Mouse (Mus musculus): ENCODE measurements around the gene Zbtb16. TPM values are rescaled to one million over a fixed set of nuclear protein-coding genes. Genes with fewer than 3 reads are reported as not detected.

The Zbtb16 gene
- polyA plus RNA-seq, 1 experiment: 1.8 TPM

DNA sequence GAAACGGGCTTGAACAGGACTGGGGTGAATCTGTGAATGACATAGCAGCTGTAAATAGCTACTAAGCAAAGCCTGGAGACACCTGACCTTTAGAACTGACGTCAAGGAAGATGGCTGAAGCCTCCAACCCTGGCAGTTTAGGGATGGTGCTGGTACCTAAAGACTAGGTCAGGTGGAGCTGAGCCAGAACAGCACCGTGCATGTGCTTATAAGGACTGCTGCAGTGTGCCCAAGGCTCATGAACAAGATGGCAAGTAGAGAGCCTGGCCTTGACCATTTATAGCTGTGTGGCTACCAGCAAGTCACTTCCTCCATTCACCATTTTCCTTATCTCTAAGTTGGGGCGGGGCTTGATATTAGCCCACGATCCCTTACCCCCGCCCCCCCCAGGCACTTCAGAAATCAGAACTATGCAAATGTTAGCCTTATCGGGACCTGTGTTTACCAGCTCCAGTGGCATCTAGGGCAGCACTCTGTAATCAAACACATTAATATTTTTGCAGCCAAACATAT is 9.6 kb downstream of the Zbtb16 start:
- 18% methylated on average over 7 of the region's 7 CpGs for whole genome bisulfite sequencing
- H3K4me1 ChIP-seq (ENCODE audit: control insufficient read depth, insufficient read depth, insufficient read length, low read length): peaks cover 4% of the 10 kb centered on the region; the same call in 1 of the 2 replicates
- TF ChIP-seq CTCF (IDR thresholded peaks at IDR 0.05; ENCODE audit: extremely low read depth, insufficient read length, insufficient replicate concordance, low read depth, low read length) (no peak), POLR2A (IDR thresholded peaks at IDR 0.05; ENCODE audit: low read depth, low read length) (no peak)
- no peak overlapping the region for H3K27ac ChIP-seq (ENCODE audit: insufficient read depth, low read depth, low read length)
- no peaks in the 10 kb centered on the region for H3K36me3 ChIP-seq (ENCODE audit: control insufficient read depth, insufficient read depth, low read length)
- H3K27me3 ChIP-seq (ENCODE audit: control insufficient read depth, insufficient read depth, low read length): no peaks in the 10 kb centered on the region
- no peak overlapping the region for H3K4me3 ChIP-seq (ENCODE audit: low read depth, low read length)

GRCm38 (mm10) chr9:48824533-48825130 is 11.4 kb downstream of the Zbtb16 start:
- no peak overlapping the region for H3K27ac ChIP-seq (ENCODE audit: insufficient read depth, low read depth, low read length)
- H3K36me3 ChIP-seq (ENCODE audit: control insufficient read depth, insufficient read depth, low read length): no peaks in the 10 kb centered on the region
- WGBS: 88% methylated on average over 12 of the region's 12 CpGs
- H3K4me3 ChIP-seq (ENCODE audit: low read depth, low read length): no peak overlapping the region
- H3K27me3 ChIP-seq (ENCODE audit: control insufficient read depth, insufficient read depth, low read length): no peaks in the 10 kb centered on the region
- no peak for TF ChIP-seq CTCF (IDR thresholded peaks at IDR 0.05; ENCODE audit: extremely low read depth, insufficient read length, insufficient replicate concordance, low read depth, low read length)
- TF ChIP-seq POLR2A (IDR thresholded peaks at IDR 0.05; ENCODE audit: low read depth, low read length): no peak
- H3K4me1 ChIP-seq (ENCODE audit: control insufficient read depth, insufficient read depth, insufficient read length, low read length): peaks cover 4% of the 10 kb centered on the region; the same call in 1 of the 2 replicates

- H3K4me3 ChIP-seq (ENCODE audit: low read depth, low read length): no peak overlapping the region
- H3K27me3 ChIP-seq (ENCODE audit: control insufficient read depth, insufficient read depth, low read length): no peaks in the 10 kb centered on the region
- WGBS: 89% methylated on average over 6 of the region's 6 CpGs
- no peak overlapping the region for H3K27ac ChIP-seq (ENCODE audit: insufficient read depth, low read depth, low read length)
- H3K4me1 ChIP-seq (ENCODE audit: control insufficient read depth, insufficient read depth, insufficient read length, low read length): peaks cover 4% of the 10 kb centered on the region; the same call in 1 of the 2 replicates
- TF ChIP-seq CTCF (IDR thresholded peaks at IDR 0.05; ENCODE audit: extremely low read depth, insufficient read length, insufficient replicate concordance, low read depth, low read length) (no peak), POLR2A (IDR thresholded peaks at IDR 0.05; ENCODE audit: low read depth, low read length) (no peak)
- H3K36me3 ChIP-seq (ENCODE audit: control insufficient read depth, insufficient read depth, low read length): no peaks in the 10 kb centered on the region
Observed at GRCm38 (mm10) chr9:48823851-48824250, 12.2 kb downstream of the Zbtb16 start.

- Histone ChIP-seq H3K36me3 (ENCODE audit: control insufficient read depth, insufficient read depth, low read length) (no peaks in the 10 kb centered on the region), H3K27me3 (ENCODE audit: control insufficient read depth, insufficient read depth, low read length) (no peaks in the 10 kb centered on the region), H3K4me3 (ENCODE audit: low read depth, low read length) (no peak overlapping the region), H3K27ac (ENCODE audit: insufficient read depth, low read depth, low read length) (no peak overlapping the region), H3K4me1 (ENCODE audit: control insufficient read depth, insufficient read depth, insufficient read length, low read length) (peaks cover 4% of the 10 kb centered on the region; the same call in 1 of the 2 replicates)
- WGBS: 75% methylated on average over 7 of the region's 7 CpGs
- TF ChIP-seq CTCF (IDR thresholded peaks at IDR 0.05; ENCODE audit: extremely low read depth, insufficient read length, insufficient replicate concordance, low read depth, low read length): no peak
Observed at GRCm38 (mm10) chr9:48823319-48823705, 12.7 kb downstream of the Zbtb16 start.

DNA sequence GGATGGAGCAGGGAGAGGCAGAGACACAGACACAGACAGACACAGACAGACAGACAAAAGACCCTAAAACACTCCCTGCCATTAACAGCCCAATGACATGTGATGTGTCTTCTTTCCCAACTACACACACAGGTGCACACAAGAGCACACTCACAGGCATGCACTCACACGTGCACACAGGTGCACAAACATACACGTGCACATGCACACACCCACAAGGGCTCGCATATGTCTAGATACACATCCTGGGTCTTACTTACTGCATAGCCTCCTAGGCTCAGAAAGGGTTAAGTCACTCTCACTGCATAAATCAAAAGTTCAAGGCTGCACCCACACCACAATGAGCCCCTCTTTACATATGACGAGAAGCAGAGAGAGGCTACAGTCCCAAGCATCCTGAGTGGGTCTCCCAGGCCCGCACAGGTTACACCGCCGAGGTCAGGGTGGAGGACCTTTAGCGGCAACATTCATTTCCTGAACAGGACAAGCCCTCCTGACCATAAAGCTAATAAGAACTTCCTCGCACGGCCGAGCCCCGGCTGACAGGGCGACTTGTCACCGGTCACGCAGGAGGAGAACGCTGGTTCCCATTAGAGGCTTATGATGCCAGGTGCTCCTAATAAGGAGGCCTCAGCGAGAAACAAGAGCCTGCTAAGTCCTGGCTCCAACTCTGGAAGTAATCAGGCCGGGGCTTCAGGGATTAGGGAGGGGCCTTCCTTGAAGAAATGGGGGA is 13.3 kb downstream of the Zbtb16 start:
- WGBS: 76% methylated on average over 18 of the region's 18 CpGs
- TF ChIP-seq CTCF (IDR thresholded peaks at IDR 0.05; ENCODE audit: extremely low read depth, insufficient read length, insufficient replicate concordance, low read depth, low read length) (no peak), POLR2A (IDR thresholded peaks at IDR 0.05; ENCODE audit: low read depth, low read length) (no peak)
- Histone ChIP-seq H3K27ac (ENCODE audit: insufficient read depth, low read depth, low read length) (no peak overlapping the region), H3K36me3 (ENCODE audit: control insufficient read depth, insufficient read depth, low read length) (no peaks in the 10 kb centered on the region), H3K4me3 (ENCODE audit: low read depth, low read length) (no peak overlapping the region), H3K4me1 (ENCODE audit: control insufficient read depth, insufficient read depth, insufficient read length, low read length) (peaks cover 6% of the 10 kb centered on the region; the same call in 1 of the 2 replicates), H3K27me3 (ENCODE audit: control insufficient read depth, insufficient read depth, low read length) (no peaks in the 10 kb centered on the region)

DNA sequence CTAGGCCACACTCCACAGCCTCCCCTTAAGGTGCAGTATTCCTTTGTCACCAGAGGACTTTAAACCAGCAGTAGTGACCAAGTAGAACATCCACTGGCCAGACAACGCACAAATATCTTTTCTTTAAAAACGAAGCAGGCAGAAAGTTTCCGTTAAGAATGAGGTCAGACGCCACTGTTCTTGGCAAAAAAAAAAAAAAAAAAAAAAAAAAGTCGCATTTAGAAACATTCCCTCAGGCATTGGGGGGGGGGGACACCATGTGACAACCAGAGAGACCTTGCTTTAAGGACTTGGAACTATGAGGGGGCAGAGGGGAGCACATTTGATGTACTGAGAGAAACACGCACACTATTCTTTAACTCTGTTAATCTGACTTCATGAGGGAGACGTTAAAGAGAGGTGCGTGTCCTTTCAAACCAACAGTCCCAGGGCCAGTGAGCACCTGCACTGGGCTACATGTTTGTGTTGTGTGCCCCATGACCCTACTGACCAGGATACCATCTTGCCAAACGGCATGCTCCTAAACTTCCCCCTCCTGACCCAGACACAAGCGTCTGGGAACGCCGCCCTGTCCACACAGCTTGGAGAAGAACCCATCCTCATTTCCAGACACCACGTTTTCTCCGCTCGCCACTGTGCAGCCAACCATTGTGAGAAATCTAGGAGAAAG is 14.0 kb downstream of the Zbtb16 start:
- H3K27ac ChIP-seq (ENCODE audit: insufficient read depth, low read depth, low read length): no peak overlapping the region
- no peaks in the 10 kb centered on the region for H3K36me3 ChIP-seq (ENCODE audit: control insufficient read depth, insufficient read depth, low read length)
- H3K27me3 ChIP-seq (ENCODE audit: control insufficient read depth, insufficient read depth, low read length): no peaks in the 10 kb centered on the region
- no peak for TF ChIP-seq POLR2A (IDR thresholded peaks at IDR 0.05; ENCODE audit: low read depth, low read length)
- peaks cover 6% of the 10 kb centered on the region; the same call in 1 of the 2 replicates for H3K4me1 ChIP-seq (ENCODE audit: control insufficient read depth, insufficient read depth, insufficient read length, low read length)
- 86% methylated on average over 15 of the region's 15 CpGs for WGBS
- H3K4me3 ChIP-seq (ENCODE audit: low read depth, low read length): no peak overlapping the region

DNA sequence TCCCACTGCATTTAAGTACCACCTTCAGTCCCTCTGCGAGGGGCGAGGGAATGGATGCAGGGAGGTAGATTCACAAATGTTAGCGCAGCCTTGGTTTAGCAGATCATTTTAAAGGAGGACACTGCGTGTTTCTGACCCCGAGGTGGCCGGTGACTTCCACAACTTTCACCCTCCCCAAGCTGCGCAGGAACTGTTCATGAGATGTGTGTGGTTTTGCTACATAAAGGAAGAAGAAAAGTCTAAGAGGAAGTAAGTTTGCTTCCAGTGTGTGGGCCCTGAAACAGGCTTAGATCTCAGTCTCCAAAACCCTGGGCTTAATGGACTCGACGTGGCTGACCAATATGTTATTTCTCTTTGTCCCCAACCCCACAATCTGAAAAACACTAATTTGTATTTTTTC is 14.6 kb downstream of the Zbtb16 start:
- 80% methylated on average over 9 of the region's 9 CpGs for WGBS
- TF ChIP-seq POLR2A (IDR thresholded peaks at IDR 0.05; ENCODE audit: low read depth, low read length): no peak
- no peak for TF ChIP-seq CTCF (IDR thresholded peaks at IDR 0.05; ENCODE audit: extremely low read depth, insufficient read length, insufficient replicate concordance, low read depth, low read length)
- Histone ChIP-seq H3K27ac (ENCODE audit: insufficient read depth, low read depth, low read length) (no peak overlapping the region), H3K36me3 (ENCODE audit: control insufficient read depth, insufficient read depth, low read length) (no peaks in the 10 kb centered on the region), H3K27me3 (ENCODE audit: control insufficient read depth, insufficient read depth, low read length) (no peaks in the 10 kb centered on the region), H3K4me3 (ENCODE audit: low read depth, low read length) (no peak overlapping the region), H3K4me1 (ENCODE audit: control insufficient read depth, insufficient read depth, insufficient read length, low read length) (peaks cover 4% of the 10 kb centered on the region; the same call in 1 of the 2 replicates)
